Mouse (Mus musculus): ENCODE results near the gene Exoc4. TPM values are rescaled to one million over a fixed set of nuclear protein-coding genes. Genes with fewer than 3 reads are reported as not detected.

Gene Exoc4
- polyA plus RNA-seq, 1 experiment from 2014 or later, result 40.5 TPM

DNA sequence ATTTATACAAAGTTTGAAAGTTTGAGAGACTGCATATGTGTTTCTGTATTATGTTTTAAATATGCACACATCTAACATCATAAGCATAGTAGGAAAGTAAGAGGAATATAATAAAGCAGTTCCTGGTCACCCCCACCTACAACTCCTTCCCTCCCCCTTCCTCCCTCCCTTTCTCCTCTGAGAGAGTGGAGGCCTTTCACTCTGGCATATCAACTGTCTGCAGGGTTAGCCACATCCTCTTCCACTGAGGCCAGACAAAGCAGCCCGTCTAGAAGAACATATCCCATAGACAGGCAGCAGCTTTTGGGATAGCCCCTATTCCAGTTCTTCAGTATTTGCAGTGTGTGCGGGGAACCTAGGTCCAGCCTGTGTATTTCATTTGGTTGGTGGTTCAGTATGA lies 382.2 kb downstream of the Exoc4 start:
- peaks cover 12% of the 10 kb centered on the region; the same call in 1 of the 2 replicates for H3K9me3 ChIP-seq (replicated peaks)
- H3K4me2 ChIP-seq, result no peak overlapping the region
- no peak overlapping the region for H3K9ac ChIP-seq
- ATAC-seq (ENCODE audit: insufficient number of reproducible peaks, low FRiP score), result no peak
- H3K27ac ChIP-seq (ENCODE audit: poor library complexity, severe bottlenecking), result no peak overlapping the region
- no peak overlapping the region for H3K4me3 ChIP-seq
- 80% methylated on average over 2 of the region's 2 CpGs for WGBS
- H3K36me3 ChIP-seq, result no peaks in the 10 kb centered on the region
- H3K4me1 ChIP-seq (replicated peaks), result no peaks in the 10 kb centered on the region
- H3K27me3 ChIP-seq (replicated peaks), result no peaks in the 10 kb centered on the region

- no peak for ATAC-seq (ENCODE audit: insufficient number of reproducible peaks, low FRiP score)
- Histone ChIP-seq H3K4me1 (replicated peaks) (peaks cover 3% of the 10 kb centered on the region; the same call in 1 of the 2 replicates), H3K9ac (no peak overlapping the region), H3K27me3 (replicated peaks) (no peaks in the 10 kb centered on the region), H3K9me3 (replicated peaks) (no peaks in the 10 kb centered on the region), H3K27ac (ENCODE audit: poor library complexity, severe bottlenecking) (no peak overlapping the region), H3K36me3 (no peaks in the 10 kb centered on the region), H3K4me3 (no peak overlapping the region), H3K4me2 (no peak overlapping the region)
- WGBS, result 63% methylated on average over 2 of the region's 2 CpGs
These were observed 388.3 kb downstream of the Exoc4 start for GRCm38 (mm10) chr6:33637192-33637591.

DNA sequence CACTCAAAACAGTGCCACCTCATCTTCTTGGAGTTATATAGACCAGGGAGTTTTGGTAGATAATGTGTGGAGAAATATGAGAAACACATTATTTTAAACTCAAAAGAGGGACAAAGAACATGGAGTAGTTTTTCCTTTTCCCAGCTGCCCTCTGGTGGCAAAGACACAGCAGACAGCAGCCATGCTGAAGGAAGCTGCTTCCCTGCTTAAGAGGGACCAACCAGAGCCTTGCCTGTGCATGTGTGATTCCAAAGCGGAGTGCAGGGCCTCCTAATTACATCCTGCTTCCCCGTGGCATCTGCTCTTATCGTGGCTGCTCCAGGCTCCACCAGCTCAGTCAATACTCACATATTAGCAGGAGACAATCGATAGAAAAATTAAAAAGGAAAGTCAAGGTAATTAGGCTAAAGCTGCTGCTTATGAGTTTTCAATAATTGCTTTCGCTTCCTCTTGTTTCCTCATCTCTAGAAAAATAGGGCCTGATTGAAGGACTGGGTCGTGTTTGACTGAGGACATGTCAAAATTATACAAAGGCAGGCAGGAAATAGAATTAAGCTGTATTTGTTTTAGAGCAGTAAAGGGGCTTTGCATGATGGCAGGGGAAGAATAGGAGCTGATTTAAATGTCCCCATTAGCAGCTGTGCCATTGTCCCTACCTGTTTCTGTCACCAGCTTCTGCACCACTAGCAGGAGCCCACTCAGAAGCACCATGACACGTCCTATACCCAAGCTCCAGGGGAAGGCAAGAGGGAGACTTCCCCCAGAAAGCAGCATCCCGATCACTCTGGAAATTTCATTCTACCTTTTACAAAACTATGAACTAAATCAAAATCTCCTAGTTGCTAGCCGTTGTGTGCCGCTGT lies 433.1 kb downstream of the Exoc4 start:
- Histone ChIP-seq H3K4me3 (no peak overlapping the region), H3K9me3 (replicated peaks) (no peaks in the 10 kb centered on the region), H3K4me1 (replicated peaks) (0 out of 2 replicates have a peak, but pooled peaks cover 3% of the 10 kb centered on the region), H3K4me2 (no peak overlapping the region), H3K36me3 (no peaks in the 10 kb centered on the region), H3K27me3 (replicated peaks) (no peaks in the 10 kb centered on the region), H3K9ac (no peak overlapping the region), H3K27ac (ENCODE audit: poor library complexity, severe bottlenecking) (no peak overlapping the region)
- WGBS, result 53% methylated on average over 10 of the region's 10 CpGs
- ATAC-seq (ENCODE audit: insufficient number of reproducible peaks, low FRiP score), result no peak

DNA sequence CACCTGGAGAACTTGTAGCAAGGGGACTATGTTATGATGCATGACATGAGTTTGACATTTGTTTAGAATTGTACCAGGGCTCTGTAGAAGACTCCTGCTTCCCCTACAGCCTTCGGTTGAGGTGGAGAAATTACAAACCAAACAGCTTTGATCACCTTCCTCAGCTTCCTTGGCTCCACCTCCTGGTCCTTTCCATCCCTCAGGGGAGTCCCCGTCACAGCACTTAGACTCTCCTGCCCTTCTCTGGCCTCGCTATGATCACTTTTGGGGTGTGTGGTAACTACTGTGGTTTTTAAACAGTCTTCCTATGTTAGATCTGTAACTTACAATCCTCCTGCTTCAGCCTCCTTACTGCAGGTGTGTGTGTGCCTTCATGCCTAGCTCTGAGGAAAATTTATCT lies 434.6 kb downstream of the Exoc4 start:
- no peak for ATAC-seq (ENCODE audit: insufficient number of reproducible peaks, low FRiP score)
- Histone ChIP-seq H3K36me3 (no peaks in the 10 kb centered on the region), H3K4me2 (no peak overlapping the region), H3K27me3 (replicated peaks) (no peaks in the 10 kb centered on the region), H3K4me3 (no peak overlapping the region), H3K9ac (no peak overlapping the region), H3K4me1 (replicated peaks) (0 out of 2 replicates have a peak, but pooled peaks cover 3% of the 10 kb centered on the region), H3K27ac (ENCODE audit: poor library complexity, severe bottlenecking) (no peak overlapping the region), H3K9me3 (replicated peaks) (no peaks in the 10 kb centered on the region)
- WGBS, result 60% methylated on average over 3 of the region's 3 CpGs

GRCm38 (mm10) chr6:33685321-33685720 lies 436.4 kb downstream of the Exoc4 start:
- H3K27ac ChIP-seq (ENCODE audit: poor library complexity, severe bottlenecking), result no peak overlapping the region
- no peaks in the 10 kb centered on the region for H3K9me3 ChIP-seq (replicated peaks)
- WGBS, result 55% methylated on average over 2 of the region's 2 CpGs
- no peak overlapping the region for H3K4me2 ChIP-seq
- no peak overlapping the region for H3K4me3 ChIP-seq
- no peaks in the 10 kb centered on the region for H3K36me3 ChIP-seq
- ATAC-seq (ENCODE audit: insufficient number of reproducible peaks, low FRiP score), result no peak
- no peak overlapping the region for H3K9ac ChIP-seq
- H3K4me1 ChIP-seq (replicated peaks), result 0 out of 2 replicates have a peak, but pooled peaks cover 3% of the 10 kb centered on the region
- no peaks in the 10 kb centered on the region for H3K27me3 ChIP-seq (replicated peaks)

DNA sequence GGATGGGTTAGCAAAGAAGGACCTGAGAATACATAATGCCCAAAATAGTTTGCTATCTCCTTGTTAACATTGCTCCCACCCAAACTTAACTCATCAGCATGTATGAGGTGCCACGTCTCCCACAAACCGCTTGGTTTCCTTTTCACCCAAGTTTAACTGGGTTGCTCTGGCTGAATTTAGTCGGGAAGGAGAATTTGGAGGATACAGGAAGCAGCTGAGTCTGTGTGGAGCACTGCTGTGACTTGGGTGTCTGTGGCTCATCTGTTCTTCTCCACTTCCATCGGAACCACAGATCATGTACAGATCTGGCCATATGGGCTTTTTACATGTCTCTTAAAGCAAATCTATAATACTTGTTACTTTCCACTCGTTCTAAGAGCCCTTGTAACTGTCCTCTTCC lies 441.7 kb downstream of the Exoc4 start:
- H3K4me2 ChIP-seq, result no peak overlapping the region
- ATAC-seq (ENCODE audit: insufficient number of reproducible peaks, low FRiP score), result no peak
- H3K36me3 ChIP-seq, result no peaks in the 10 kb centered on the region
- H3K9ac ChIP-seq, result no peak overlapping the region
- no peaks in the 10 kb centered on the region for H3K27me3 ChIP-seq (replicated peaks)
- no peaks in the 10 kb centered on the region for H3K9me3 ChIP-seq (replicated peaks)
- no peak overlapping the region for H3K4me3 ChIP-seq
- H3K27ac ChIP-seq (ENCODE audit: poor library complexity, severe bottlenecking), result no peak overlapping the region
- H3K4me1 ChIP-seq (replicated peaks), result no peaks in the 10 kb centered on the region
- WGBS, result 76% methylated on average over 5 of the region's 5 CpGs

DNA sequence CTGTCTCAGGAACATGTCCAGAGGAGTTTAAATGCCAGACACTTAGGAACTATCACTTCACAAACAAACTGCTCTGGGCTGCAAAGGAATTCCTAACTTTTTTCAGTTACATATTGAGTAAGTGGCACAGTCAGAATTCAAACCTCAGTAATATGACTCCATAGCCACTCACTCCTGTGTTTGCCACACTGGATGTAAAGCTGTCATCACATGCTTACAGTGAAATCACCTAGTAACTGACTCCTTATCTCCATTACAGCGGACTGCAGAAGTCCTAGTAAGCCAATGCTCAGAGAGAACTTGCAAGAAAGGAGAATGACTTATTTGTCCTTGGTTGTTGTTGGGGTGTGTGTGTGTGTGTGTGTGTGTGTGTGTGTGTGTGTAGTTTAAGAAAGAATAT lies 448.1 kb downstream of the Exoc4 start:
- Histone ChIP-seq H3K27ac (ENCODE audit: poor library complexity, severe bottlenecking) (0 out of 2 replicates have a peak overlapping the region, but pooled peaks have one; percentile 25), H3K9ac (no peak overlapping the region), H3K36me3 (no peaks in the 10 kb centered on the region), H3K4me2 (no peak overlapping the region), H3K4me1 (replicated peaks) (peaks cover 10% of the 10 kb centered on the region), H3K4me3 (no peak overlapping the region), H3K27me3 (replicated peaks) (no peaks in the 10 kb centered on the region), H3K9me3 (replicated peaks) (no peaks in the 10 kb centered on the region)
- 16% methylated on average over 1 of the region's 1 CpGs for WGBS
- no peak for ATAC-seq (ENCODE audit: insufficient number of reproducible peaks, low FRiP score)

DNA sequence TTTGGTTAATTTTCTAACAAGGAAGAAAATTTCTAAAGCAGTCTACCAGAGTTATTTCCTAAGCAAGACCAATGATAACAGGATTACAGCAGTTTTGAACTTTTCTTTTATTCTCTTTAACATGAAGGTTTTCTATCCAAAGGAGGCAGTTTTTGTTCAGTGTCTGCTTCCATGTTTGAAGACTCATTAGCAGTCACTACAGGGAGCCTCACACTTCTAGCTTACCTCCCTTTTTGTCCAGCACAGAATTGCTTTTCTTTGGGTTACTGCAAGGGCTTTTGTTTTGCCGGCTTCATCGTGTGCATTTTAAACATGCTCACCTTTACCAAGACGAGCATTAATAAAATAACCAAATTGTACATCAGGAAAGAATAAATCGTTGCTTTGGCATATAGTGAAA lies 460.0 kb downstream of the Exoc4 start:
- Histone ChIP-seq H3K4me2 (no peak overlapping the region), H3K9ac (no peak overlapping the region), H3K27ac (ENCODE audit: poor library complexity, severe bottlenecking) (no peak overlapping the region), H3K9me3 (replicated peaks) (no peaks in the 10 kb centered on the region), H3K27me3 (replicated peaks) (no peaks in the 10 kb centered on the region), H3K36me3 (no peaks in the 10 kb centered on the region), H3K4me3 (no peak overlapping the region), H3K4me1 (replicated peaks) (no peaks in the 10 kb centered on the region)
- ATAC-seq (ENCODE audit: insufficient number of reproducible peaks, low FRiP score), result no peak
- 84% methylated on average over 4 of the region's 4 CpGs for WGBS

- no peak overlapping the region for H3K27ac ChIP-seq (ENCODE audit: poor library complexity, severe bottlenecking)
- H3K9me3 ChIP-seq (replicated peaks), result no peaks in the 10 kb centered on the region
- H3K4me1 ChIP-seq (replicated peaks), result no peaks in the 10 kb centered on the region
- H3K9ac ChIP-seq, result no peak overlapping the region
- no peak overlapping the region for H3K4me2 ChIP-seq
- 90% methylated on average over 5 of the region's 5 CpGs for WGBS
- ATAC-seq (ENCODE audit: insufficient number of reproducible peaks, low FRiP score), result no peak
- no peaks in the 10 kb centered on the region for H3K27me3 ChIP-seq (replicated peaks)
- H3K36me3 ChIP-seq, result no peaks in the 10 kb centered on the region
- H3K4me3 ChIP-seq, result no peak overlapping the region
These were observed 460.5 kb downstream of the Exoc4 start for GRCm38 (mm10) chr6:33709340-33709739.

- no peak overlapping the region for H3K4me3 ChIP-seq
- no peak overlapping the region for H3K4me2 ChIP-seq
- no peaks in the 10 kb centered on the region for H3K27me3 ChIP-seq (replicated peaks)
- no peaks in the 10 kb centered on the region for H3K4me1 ChIP-seq (replicated peaks)
- H3K27ac ChIP-seq (ENCODE audit: poor library complexity, severe bottlenecking), result no peak overlapping the region
- H3K9ac ChIP-seq, result no peak overlapping the region
- WGBS, result 64% methylated on average over 3 of the region's 3 CpGs
- no peaks in the 10 kb centered on the region for H3K9me3 ChIP-seq (replicated peaks)
- no peaks in the 10 kb centered on the region for H3K36me3 ChIP-seq
- no peak for ATAC-seq (ENCODE audit: insufficient number of reproducible peaks, low FRiP score)
These were observed 462.9 kb downstream of the Exoc4 start for GRCm38 (mm10) chr6:33711742-33712141.

GRCm38 (mm10) chr6:33712540-33713118 lies 463.7 kb downstream of the Exoc4 start:
- no peak for ATAC-seq (ENCODE audit: insufficient number of reproducible peaks, low FRiP score)
- Histone ChIP-seq H3K4me1 (replicated peaks) (no peaks in the 10 kb centered on the region), H3K36me3 (no peaks in the 10 kb centered on the region), H3K27me3 (replicated peaks) (no peaks in the 10 kb centered on the region), H3K9me3 (replicated peaks) (no peaks in the 10 kb centered on the region), H3K9ac (no peak overlapping the region), H3K4me2 (no peak overlapping the region), H3K27ac (ENCODE audit: poor library complexity, severe bottlenecking) (no peak overlapping the region), H3K4me3 (no peak overlapping the region)
- WGBS, result 86% methylated on average over 7 of the region's 7 CpGs
